Mouse (Mus musculus) heart, adult 2 months (tissue): ENCODE measurements around the gene Frmd6.

Source experiments
- CTCF ChIP-seq: fragments of 200-600 bp; IDR thresholded peaks from 2 replicates; pipeline ENCODE4 v1.8.1; 2022; ENCODE audit warnings: antibody characterized with exemption, mild to moderate bottlenecking, moderate library complexity
- EP300 ChIP-seq: fragments of 200-500 bp; IDR thresholded peaks from 2 replicates; pipeline ENCODE4 v1.6.1; 2011; ENCODE audit warnings: low read depth, low read length, control low read depth; ENCODE audit not compliant: insufficient read depth
- POLR2A ChIP-seq: fragments of 200-500 bp; IDR thresholded peaks from 2 replicates; pipeline ENCODE4 v1.6.1; 2011; ENCODE audit warnings: mild to moderate bottlenecking, low read depth, low read length, control low read depth; ENCODE audit not compliant: insufficient read depth

DNA sequence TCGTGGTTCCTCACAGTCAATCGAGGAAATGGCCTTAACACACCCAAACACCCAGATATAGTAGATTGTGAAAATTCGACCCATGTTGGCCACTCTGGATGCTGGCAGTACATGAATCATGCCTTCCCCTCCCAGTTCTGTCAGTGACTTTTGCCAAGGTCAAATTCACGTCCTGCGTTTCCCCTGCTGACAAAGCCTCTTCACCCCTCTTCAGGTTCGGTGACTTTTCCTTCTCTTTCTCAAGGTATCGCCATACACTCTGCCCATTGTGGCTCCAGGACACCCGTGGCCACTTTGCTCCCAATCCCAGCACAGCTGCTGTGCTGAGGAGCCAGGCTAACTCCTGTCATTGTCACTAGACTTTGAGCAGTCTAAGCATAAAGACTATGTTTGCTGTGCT is 24.0 kb upstream of the Frmd6 start:
- no peak for TF ChIP-seq CTCF
- TF ChIP-seq POLR2A: no peak
- TF ChIP-seq EP300: no peak
